Mouse (Mus musculus) cortical plate, adult 2 months (tissue): ENCODE measurements around the gene Slc30a2.

Experiments used
- CTCF ChIP-seq: fragments of 200-500 bp; IDR thresholded peaks from 2 replicates; pipeline ENCODE4 v1.5.1; 2011; ENCODE audit warnings: mild to moderate bottlenecking, control low read depth, low read length; ENCODE audit not compliant: insufficient read depth; ENCODE audit errors: extremely low read depth
- POLR2A ChIP-seq: fragments of 200-500 bp; IDR thresholded peaks from 2 replicates; pipeline ENCODE4 v1.6.1; 2011; ENCODE audit warnings: mild to moderate bottlenecking, low read length, control low read depth; ENCODE audit not compliant: insufficient read depth; ENCODE audit errors: extremely low read depth

DNA sequence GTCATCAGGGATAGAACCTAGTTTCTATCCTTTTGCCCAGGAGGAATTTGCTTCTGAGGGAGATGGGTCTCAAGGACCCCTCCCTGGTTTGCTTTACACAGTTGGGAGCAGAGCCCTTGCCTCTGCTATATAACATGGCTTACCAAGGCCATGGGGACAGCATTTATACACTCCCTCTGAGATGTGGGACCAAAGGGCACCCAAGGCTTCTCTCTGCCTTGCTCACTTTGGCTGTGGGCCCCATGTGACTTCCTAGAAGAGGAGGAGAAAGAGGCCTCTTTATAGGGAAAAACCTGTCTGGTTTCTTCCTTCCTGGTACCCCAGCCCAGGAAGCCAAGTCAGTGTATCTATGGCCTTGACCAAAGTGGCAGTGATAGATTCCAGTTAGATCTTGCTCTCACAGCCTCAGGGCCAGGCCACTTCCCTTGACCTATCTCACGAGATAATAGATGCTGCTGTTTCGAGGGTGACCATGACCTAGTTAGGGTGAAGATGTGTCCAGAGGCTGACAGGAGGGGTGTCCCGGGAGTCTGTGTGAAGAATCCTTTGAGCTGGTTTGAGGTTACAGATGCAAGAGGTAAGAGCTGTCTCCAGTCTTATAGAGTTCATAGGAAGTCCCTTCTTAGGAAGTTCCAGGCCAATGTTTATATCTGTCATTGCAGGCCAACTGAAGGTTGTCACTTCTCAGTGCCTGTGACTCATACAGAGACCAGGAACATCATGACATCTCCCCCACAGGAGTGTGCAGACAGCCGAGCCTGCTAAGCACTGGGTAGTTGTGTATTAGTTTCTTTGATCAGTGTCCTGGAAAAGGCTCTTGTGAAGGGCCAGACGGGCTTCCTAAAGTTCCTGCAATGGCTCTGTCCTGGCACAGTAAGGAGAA is 10.8 kb downstream of the Slc30a2 start:
- TF ChIP-seq POLR2A (no peak), CTCF (no peak)
